Mouse (Mus musculus): Measurements from ENCODE around the gene Eef1akmt1. TPM values are rescaled to one million over a fixed set of nuclear protein-coding genes. Genes with fewer than 3 reads are reported as not detected.

The Eef1akmt1 gene
- 10 to 100 TPM; 35.8 to 36.3 TPM for total RNA-seq (2021)

GRCm38 (mm10) chr14:57571155-57572133, at the start of gene Eef1akmt1:
Eef1akmt1 (minus strand) TSS chr14:57571612.
- intact Hi-C loops (cut with DNase I) = loop anchor here (5.0 kb wide), 1 partner anchor 39 kb away; no protein-coding TSS in a partner anchor
- peak; percentile 96 to 97 for DNase-seq (ENCODE audit: low spot score in 2 of 2)

- no peak for DNase-seq (ENCODE audit: low spot score in 2 of 2)
- intact Hi-C loops (cut with DNase I) = no loop called here
These were observed 49.3 kb upstream of the Eef1akmt1 start for GRCm38 (mm10) chr14:57620598-57621236.

- intact Hi-C loops (cut with DNase I) = loop anchor here (2.0 to 5.0 kb wide), 2 partner anchors 82 to 247 kb away; no protein-coding TSS in a partner anchor
- peak; percentile 24 to 49 for DNase-seq (ENCODE audit: low spot score in 2 of 2)
These were observed 48.1 kb upstream of the Eef1akmt1 start for GRCm38 (mm10) chr14:57619487-57619886.

- no peak for DNase-seq (ENCODE audit: low spot score in 2 of 2)
- intact Hi-C loops (cut with DNase I) = loop anchor here (2.0 to 5.0 kb wide), 2 partner anchors 80 to 245 kb away; no protein-coding TSS in a partner anchor
These were observed 46.3 kb upstream of the Eef1akmt1 start for GRCm38 (mm10) chr14:57617675-57618074.

GRCm38 (mm10) chr14:57616339-57616965, 45.0 kb upstream of the Eef1akmt1 start:
- intact Hi-C loops (cut with DNase I) = loop anchor here (5.0 kb wide), 1 partner anchor 79 kb away; no protein-coding TSS in a partner anchor
- no peak for DNase-seq (ENCODE audit: low spot score in 2 of 2)

- intact Hi-C loops (cut with DNase I) = loop anchor here (5.0 kb wide), 1 partner anchor 79 kb away; no protein-coding TSS in a partner anchor
These were observed 44.4 kb upstream of the Eef1akmt1 start for GRCm38 (mm10) chr14:57615828-57616227.

GRCm38 (mm10) chr14:57611034-57611433, 39.6 kb upstream of the Eef1akmt1 start:
- no peak for DNase-seq (ENCODE audit: low spot score in 2 of 2)
- intact Hi-C loops (cut with DNase I) = no loop called here

More at GRCm38 (mm10) chr14:57615828-57616227, 44.4 kb upstream of the Eef1akmt1 start:
- DNase-seq (ENCODE audit: low spot score in 2 of 2) = no peak

- intact Hi-C loops (cut with DNase I) = no loop called here
- DNase-seq (ENCODE audit: low spot score in 2 of 2) = peak in 1 of 2 experiments; percentile 21
These were observed 38.5 kb upstream of the Eef1akmt1 start for GRCm38 (mm10) chr14:57609816-57610329.

GRCm38 (mm10) chr14:57607500-57607899, 36.1 kb upstream of the Eef1akmt1 start:
- DNase-seq (ENCODE audit: low spot score in 2 of 2) = peak; percentile 69 to 79
- intact Hi-C loops (cut with DNase I) = no loop called here

- DNase-seq (ENCODE audit: low spot score in 2 of 2) = no peak
- intact Hi-C loops (cut with DNase I) = no loop called here
These were observed 35.4 kb upstream of the Eef1akmt1 start for GRCm38 (mm10) chr14:57606663-57607365.

- intact Hi-C loops (cut with DNase I) = no loop called here
- no peak for DNase-seq (ENCODE audit: low spot score in 2 of 2)
These were observed 21.9 kb upstream of the Eef1akmt1 start for GRCm38 (mm10) chr14:57593279-57593678.

- no peak for DNase-seq (ENCODE audit: low spot score in 2 of 2)
- intact Hi-C loops (cut with DNase I) = no loop called here
These were observed 20.4 kb upstream of the Eef1akmt1 start for GRCm38 (mm10) chr14:57591830-57592229.

- no peak for DNase-seq (ENCODE audit: low spot score in 2 of 2)
- intact Hi-C loops (cut with DNase I) = no loop called here
These were observed 5.1 kb upstream of the Eef1akmt1 start for GRCm38 (mm10) chr14:57576364-57577060.

- no peak for DNase-seq (ENCODE audit: low spot score in 2 of 2)
- intact Hi-C loops (cut with DNase I) = loop anchor here (5.0 kb wide), 1 partner anchor 43 kb away; no protein-coding TSS in a partner anchor
These were observed 3.6 kb upstream of the Eef1akmt1 start for GRCm38 (mm10) chr14:57574792-57575587.

GRCm38 (mm10) chr14:57565626-57566025, 5.8 kb downstream of the Eef1akmt1 start:
- intact Hi-C loops (cut with DNase I) = no loop called here

GRCm38 (mm10) chr14:57556922-57557321, 14.5 kb downstream of the Eef1akmt1 start:
- no peak for DNase-seq (ENCODE audit: low spot score in 2 of 2)
- intact Hi-C loops (cut with DNase I) = no loop called here

More at GRCm38 (mm10) chr14:57565626-57566025, 5.8 kb downstream of the Eef1akmt1 start:
- no peak for DNase-seq (ENCODE audit: low spot score in 2 of 2)

GRCm38 (mm10) chr14:57555471-57556070, 15.8 kb downstream of the Eef1akmt1 start:
- intact Hi-C loops (cut with DNase I) = no loop called here
- no peak for DNase-seq (ENCODE audit: low spot score in 2 of 2)

Data from left cerebral cortex, postnatal 25 days (tissue).